Mouse (Mus musculus) testis, adult 2 months (tissue): ENCODE data around the gene Ptpra. TPM values are rescaled to one million over a fixed set of nuclear protein-coding genes. Genes with fewer than 3 reads are reported as not detected.

Source experiments
- H3K27ac ChIP-seq: fragments of 200-500 bp; 2 replicates; pipeline ENCODE4 v1.5.1; 2012; ENCODE audit warnings: low read depth, low read length; ENCODE audit not compliant: control insufficient read depth, insufficient read depth
- H3K27me3 ChIP-seq: fragments of 200-500 bp; 2 replicates; pipeline ENCODE4 v1.6.1; 2012; ENCODE audit warnings: mild to moderate bottlenecking, low read length, moderate library complexity; ENCODE audit not compliant: control insufficient read depth, insufficient read depth
- H3K36me3 ChIP-seq: fragments of 200-500 bp; 2 replicates; pipeline ENCODE4 v1.6.1; 2012; ENCODE audit warnings: mild to moderate bottlenecking, low read length; ENCODE audit not compliant: control insufficient read depth, insufficient read depth
- H3K4me1 ChIP-seq: fragments of 200-500 bp; 2 replicates; pipeline ENCODE4 v1.6.1; 2012; ENCODE audit warnings: low read length; ENCODE audit not compliant: control insufficient read depth, insufficient read depth
- H3K4me3 ChIP-seq: fragments of 200-500 bp; 2 replicates; pipeline ENCODE4 v1.5.1; 2012; ENCODE audit warnings: low read depth, mild to moderate bottlenecking, low read length, moderate library complexity, mixed read lengths; ENCODE audit not compliant: control insufficient read depth
- CTCF ChIP-seq: fragments of 200-500 bp; IDR thresholded peaks from 2 replicates; pipeline ENCODE4 v1.5.1; 2012; ENCODE audit warnings: low read depth, mild to moderate bottlenecking, inconsistent platforms, low read length, moderate library complexity; ENCODE audit not compliant: control insufficient read depth, insufficient read depth, insufficient replicate concordance
- POLR2A ChIP-seq: fragments of 200-500 bp; IDR thresholded peaks from 2 replicates; pipeline ENCODE4 v1.6.1; 2012; ENCODE audit warnings: low read depth, mild to moderate bottlenecking, inconsistent platforms, low read length, moderate library complexity; ENCODE audit not compliant: control insufficient read depth
- polyA plus RNA-seq: library from polyadenylated mRNA; depleted of rRNA; stranded (reverse); fragments of >200 nt; gene quantifications from 2 replicates; pipeline ENCODE4 v1.2.3, GENCODE M21; 2012

The Ptpra gene
- polyA plus RNA-seq, 1 experiment = 11.6 TPM

DNA sequence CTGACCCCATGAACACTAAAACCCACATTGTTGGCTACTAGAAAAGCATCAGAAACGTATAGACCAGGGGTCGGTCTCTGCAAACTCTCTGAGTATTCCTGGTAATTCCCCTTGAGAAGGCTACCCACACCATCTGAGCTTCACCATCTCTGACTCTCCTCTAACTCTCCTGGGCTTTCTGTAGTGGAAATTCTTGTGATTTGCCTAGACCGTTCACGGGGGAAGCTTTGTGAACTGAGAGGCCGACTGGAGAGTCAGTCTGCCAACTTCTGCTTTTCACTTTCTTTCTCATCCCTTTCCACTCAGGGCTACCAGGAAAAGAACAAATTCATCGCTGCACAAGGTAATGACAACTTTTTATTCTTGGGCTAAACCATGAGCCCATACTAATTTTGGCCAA lies 84.9 kb downstream of the Ptpra start:
- Histone ChIP-seq H3K27me3 (no peaks in the 10 kb centered on the region), H3K4me3 (no peak overlapping the region), H3K27ac (no peak overlapping the region), H3K4me1 (no peaks in the 10 kb centered on the region), H3K36me3 (no peaks in the 10 kb centered on the region)
- TF ChIP-seq POLR2A (no peak), CTCF (no peak)

DNA sequence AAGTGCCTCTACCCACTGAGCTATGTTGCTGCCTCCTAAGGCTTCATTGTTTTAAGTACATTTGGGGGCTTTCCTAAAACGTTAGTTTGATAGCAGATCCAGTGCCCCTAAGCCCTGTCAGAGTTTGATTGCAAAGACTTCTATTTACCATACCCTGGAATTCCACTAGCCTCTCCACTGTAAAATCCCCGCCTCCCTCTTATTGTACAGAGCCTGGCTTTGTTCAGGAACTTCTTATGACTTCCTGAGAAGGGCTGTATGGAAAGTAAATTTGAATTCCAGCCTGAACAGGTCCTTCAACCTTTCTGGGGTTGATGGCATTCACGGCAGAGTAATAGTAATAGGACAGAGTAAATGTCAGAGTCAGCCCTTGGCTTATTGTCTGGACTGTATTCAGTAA lies 86.8 kb downstream of the Ptpra start:
- no peaks in the 10 kb centered on the region for H3K36me3 ChIP-seq
- no peaks in the 10 kb centered on the region for H3K4me1 ChIP-seq
- TF ChIP-seq CTCF = no peak
- no peak for TF ChIP-seq POLR2A
- no peak overlapping the region for H3K4me3 ChIP-seq
- H3K27me3 ChIP-seq = no peaks in the 10 kb centered on the region
- H3K27ac ChIP-seq = no peak overlapping the region

DNA sequence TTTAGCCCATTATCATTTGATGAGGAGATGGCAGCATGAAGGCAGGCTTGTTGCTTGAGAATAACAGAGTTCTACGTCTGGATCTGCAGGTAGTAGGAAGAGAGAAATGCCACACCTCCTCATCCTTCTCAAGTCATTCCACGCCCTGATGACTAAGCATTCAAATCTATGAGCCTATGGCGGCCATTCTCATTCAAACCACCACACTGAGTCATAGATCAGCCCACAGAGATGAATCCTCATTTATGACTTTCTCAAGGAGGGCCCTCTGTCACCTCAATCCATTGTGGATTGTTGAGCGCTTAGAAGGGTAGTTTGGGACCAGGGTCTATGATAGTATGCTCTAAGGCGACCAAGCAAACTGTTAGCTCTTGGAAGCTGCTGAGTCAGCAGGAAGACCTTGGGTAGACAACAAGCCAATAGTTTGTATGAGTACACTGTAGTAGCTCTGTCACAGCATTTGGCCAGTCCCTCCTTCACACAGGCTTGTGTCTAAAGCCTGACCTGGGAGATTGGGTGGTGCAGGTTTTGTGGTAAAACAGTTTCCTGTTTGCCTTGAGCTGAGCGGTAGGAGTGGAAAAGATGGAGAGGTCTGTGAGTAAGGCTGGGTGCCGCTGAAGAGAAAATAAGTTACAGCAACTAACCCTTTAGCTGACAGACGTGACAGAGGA lies 88.9 kb downstream of the Ptpra start:
- H3K4me3 ChIP-seq = no peak overlapping the region
- no peaks in the 10 kb centered on the region for H3K27me3 ChIP-seq
- H3K4me1 ChIP-seq = no peaks in the 10 kb centered on the region
- no peaks in the 10 kb centered on the region; the same call in 1 of the 2 replicates for H3K36me3 ChIP-seq
- H3K27ac ChIP-seq = no peak overlapping the region
- TF ChIP-seq POLR2A = no peak

DNA sequence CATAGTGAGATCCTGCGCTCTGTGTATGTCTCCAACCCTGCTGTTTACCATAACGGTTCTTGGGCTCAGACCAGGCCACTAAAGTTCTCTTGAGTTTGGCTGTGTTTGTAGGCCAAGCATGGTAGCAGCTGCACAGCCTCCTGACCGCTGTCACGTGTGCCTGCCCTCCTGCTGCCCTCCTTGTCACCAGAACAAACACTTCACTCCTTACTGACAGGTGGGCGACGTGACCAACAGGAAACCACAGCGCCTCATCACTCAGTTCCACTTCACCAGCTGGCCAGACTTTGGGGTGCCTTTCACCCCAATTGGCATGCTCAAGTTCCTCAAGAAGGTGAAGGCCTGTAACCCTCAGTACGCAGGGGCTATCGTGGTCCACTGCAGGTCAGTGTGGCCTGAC lies 90.2 kb downstream of the Ptpra start:
- no peak for TF ChIP-seq CTCF
- no peak for TF ChIP-seq POLR2A
- H3K27me3 ChIP-seq = no peaks in the 10 kb centered on the region
- no peaks in the 10 kb centered on the region; the same call in 1 of the 2 replicates for H3K36me3 ChIP-seq
- H3K4me3 ChIP-seq = no peak overlapping the region
- no peak overlapping the region for H3K27ac ChIP-seq
- no peaks in the 10 kb centered on the region for H3K4me1 ChIP-seq

DNA sequence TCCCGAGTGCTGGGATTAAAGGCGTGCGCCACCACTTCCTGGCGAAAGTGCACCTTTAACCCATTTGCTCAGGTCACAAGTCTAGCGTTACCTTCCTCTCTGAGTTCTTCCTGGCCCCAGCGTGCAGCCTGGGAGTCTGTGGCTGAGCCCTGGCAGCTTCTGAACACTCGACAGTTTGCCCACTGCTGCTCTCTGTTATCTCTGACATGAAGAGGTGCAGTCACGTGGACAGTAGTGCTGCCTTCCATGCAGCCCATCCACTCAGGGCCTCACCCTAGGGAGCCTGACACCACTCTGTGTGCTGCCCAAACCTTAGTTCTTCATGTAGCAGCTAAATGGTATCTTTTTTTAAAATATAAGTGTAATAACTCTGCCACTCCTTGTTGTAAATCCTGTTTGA lies 96.9 kb downstream of the Ptpra start:
- H3K27me3 ChIP-seq = no peaks in the 10 kb centered on the region
- H3K36me3 ChIP-seq = no peaks in the 10 kb centered on the region; the same call in 1 of the 2 replicates
- TF ChIP-seq CTCF = no peak
- TF ChIP-seq POLR2A = no peak
- no peak overlapping the region for H3K4me3 ChIP-seq
- no peaks in the 10 kb centered on the region for H3K4me1 ChIP-seq
- H3K27ac ChIP-seq = no peak overlapping the region

DNA sequence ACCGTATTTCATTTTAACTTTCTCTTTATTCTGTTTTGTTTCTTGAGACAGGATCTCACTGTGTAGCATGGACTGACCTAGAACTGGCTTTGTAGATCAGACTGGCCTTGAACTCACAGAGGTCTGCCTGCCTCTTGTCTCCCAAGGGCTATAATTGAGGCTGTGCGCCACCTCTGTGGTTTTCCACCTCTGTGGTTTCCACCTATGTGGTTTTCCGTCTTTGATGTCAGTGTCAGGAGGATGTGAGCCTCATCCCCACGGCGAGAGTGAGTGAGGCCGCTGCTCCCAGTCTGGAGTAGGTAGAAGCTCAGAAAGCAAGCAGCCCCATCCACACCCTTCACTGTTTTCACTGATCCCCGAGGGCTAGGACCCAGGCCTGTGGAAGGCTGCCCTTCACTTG lies 104.8 kb downstream of the Ptpra start:
- Histone ChIP-seq H3K36me3 (no peaks in the 10 kb centered on the region), H3K4me1 (no peaks in the 10 kb centered on the region)
- TF ChIP-seq POLR2A (no peak), CTCF (no peak)

DNA sequence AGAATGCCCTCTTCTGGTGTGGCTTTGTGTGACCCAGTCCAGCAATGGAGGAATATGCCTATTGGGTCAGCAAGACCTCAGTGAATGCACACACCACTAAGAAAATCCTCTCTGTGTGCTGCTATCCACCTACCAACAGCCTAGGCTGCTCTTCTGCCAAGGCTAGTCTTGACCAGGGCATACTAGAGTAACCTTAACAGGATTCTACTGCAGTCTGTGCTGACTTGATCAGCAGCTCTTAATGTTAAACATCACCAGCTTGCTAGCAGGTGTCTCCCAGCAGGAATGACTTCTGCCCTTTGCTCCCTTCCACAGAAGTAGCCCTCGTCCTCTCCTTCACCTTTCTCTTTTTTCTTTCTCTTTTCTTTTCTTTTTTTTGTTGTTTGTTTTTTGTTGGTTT lies 106.2 kb downstream of the Ptpra start:
- Histone ChIP-seq H3K27ac (no peak overlapping the region), H3K27me3 (no peaks in the 10 kb centered on the region), H3K4me1 (no peaks in the 10 kb centered on the region), H3K36me3 (no peaks in the 10 kb centered on the region), H3K4me3 (no peak overlapping the region)
- TF ChIP-seq POLR2A (no peak), CTCF (no peak)

More for the DNA sequence above, 104.8 kb downstream of the Ptpra start:
- Histone ChIP-seq H3K27me3 (no peaks in the 10 kb centered on the region), H3K27ac (no peak overlapping the region), H3K4me3 (no peak overlapping the region)

DNA sequence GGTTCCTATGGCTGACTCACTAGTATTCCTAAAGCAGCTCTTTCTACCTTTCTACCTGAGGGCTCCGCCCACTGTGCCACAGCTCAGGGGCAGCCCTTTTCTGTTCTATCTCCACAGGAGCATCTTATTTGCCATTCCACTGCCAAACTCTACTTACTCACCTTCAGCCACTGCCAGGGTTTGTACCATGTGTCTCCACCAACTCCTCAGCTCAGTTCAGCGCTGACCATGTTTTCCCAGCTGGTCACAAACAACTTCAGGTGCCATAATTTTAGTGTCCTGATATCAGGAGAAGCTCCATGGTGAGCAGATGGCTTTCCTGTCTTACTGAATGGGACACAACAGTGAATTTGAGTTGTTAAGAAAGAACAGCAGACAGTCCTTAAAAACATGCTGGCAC lies 107.4 kb downstream of the Ptpra start:
- H3K36me3 ChIP-seq = no peaks in the 10 kb centered on the region
- TF ChIP-seq POLR2A (no peak), CTCF (no peak)

More for the DNA sequence above, 107.4 kb downstream of the Ptpra start:
- Histone ChIP-seq H3K4me1 (no peaks in the 10 kb centered on the region), H3K27ac (no peak overlapping the region), H3K4me3 (no peak overlapping the region), H3K27me3 (no peaks in the 10 kb centered on the region)
